Mouse (Mus musculus) olfactory bulb, adult 2 months (tissue): Measurements from ENCODE around the gene Capn5.

Experiments used
- CTCF ChIP-seq: fragments of 200-500 bp; IDR thresholded peaks from 2 replicates; pipeline ENCODE4 v1.5.1; 2012; ENCODE audit warnings: low read depth, mild to moderate bottlenecking, low read length, moderate library complexity; ENCODE audit not compliant: insufficient read depth
- POLR2A ChIP-seq: fragments of 200-500 bp; IDR thresholded peaks from 2 replicates; pipeline ENCODE4 v1.6.1; 2012; ENCODE audit warnings: mild to moderate bottlenecking, low read depth, low read length, moderate library complexity; ENCODE audit not compliant: insufficient read depth

DNA sequence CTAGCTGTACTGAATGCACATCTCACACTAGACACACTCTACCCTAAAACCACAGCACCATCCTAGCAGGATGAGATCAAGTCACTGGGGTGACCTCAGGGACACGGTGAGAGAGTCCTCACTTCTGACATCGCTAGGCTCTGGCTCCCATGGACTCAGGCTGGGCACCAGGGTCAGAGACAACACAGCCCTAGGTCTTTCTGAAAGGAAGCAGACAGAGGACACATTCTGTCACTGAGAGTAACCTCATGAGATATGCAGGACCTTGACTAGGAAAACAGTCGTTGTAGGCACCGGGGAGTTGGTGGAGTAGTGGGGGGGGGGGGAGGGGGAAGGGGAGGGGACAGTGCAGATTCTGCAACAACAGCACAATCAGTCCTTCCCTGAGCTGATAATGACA is 4.7 kb downstream of the Capn5 start:
- TF ChIP-seq CTCF (no peak), POLR2A (no peak)
